Mouse (Mus musculus): Measurements from ENCODE around the gene Mcm2.

DNA sequence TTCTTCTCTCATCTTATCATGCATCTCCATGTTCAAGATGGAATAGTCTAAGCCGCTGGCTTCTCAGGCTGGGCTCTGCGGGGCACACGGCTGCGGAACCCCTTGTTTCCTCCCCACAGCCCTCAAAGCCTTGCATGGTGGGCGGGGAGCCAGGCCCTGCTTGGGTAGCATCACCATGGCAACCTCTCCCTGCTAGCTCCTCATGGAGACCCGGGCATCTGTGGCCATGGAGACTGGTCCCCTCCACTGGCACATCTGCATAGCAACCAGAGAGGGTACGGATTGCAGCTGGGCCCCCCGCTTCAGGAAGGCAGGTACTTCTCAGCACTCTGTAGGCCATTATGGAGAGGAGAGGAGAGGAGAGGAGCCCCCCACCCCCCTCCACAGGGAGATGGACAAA lies 44.0 kb upstream of the Mcm2 start:
- no peak for TF ChIP-seq CTCF (IDR thresholded peaks at IDR 0.05; ENCODE audit: control insufficient read depth, insufficient read depth, insufficient replicate concordance, low read depth, low read length)
- no peak for TF ChIP-seq POLR2A (IDR thresholded peaks at IDR 0.05; ENCODE audit: control insufficient read depth, low read depth, low read length)

Measured in testis, adult 2 months (tissue).